Mouse (Mus musculus) urinary bladder, postnatal 14 days (tissue): ENCODE measurements around the gene Cpne1.

Source experiments
- DNase-seq: peaks from one replicate; pipeline ENCODE4 v3.0.0; 2021; ENCODE audit warnings: low spot score

The Cpne1 gene

DNA sequence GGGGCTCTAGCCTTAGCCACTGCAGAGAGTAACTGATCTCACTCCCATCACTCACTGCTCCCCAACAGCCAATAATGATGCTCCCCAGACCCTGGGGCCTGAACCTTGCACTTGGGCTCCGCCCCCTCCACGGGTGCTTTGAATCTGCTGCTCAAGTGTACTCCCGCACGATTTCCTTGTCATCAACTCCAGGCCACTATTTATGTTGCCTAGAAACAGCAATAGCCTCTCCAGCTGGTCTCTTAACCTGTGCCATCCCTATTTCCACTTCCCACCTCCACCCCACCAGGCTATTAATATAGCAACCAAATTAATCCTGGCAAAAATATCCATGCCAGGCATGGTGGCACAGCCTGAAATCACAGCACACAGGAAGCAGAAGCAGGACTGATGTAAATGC is 32.1 kb downstream of the Cpne1 start:
- DNase-seq = no peak

DNA sequence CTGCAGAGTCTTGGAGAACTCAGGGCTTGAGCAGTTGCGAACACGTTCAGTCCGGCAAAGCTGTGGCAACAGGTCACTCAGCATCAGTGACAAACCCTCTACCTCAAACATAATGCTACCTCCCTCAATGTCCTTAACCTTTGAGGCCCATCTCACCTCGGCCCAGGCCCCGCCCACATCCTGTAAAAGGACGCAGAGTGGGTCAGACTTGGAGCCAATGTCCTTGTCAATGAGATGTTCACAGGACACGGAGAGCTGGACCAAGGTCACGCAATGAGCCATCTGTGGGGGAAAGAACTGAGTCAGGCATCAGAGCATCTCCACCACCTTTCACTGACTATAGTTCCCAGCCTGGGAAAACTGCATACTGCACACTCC is 32.6 kb downstream of the Cpne1 start:
- no peak for DNase-seq

DNA sequence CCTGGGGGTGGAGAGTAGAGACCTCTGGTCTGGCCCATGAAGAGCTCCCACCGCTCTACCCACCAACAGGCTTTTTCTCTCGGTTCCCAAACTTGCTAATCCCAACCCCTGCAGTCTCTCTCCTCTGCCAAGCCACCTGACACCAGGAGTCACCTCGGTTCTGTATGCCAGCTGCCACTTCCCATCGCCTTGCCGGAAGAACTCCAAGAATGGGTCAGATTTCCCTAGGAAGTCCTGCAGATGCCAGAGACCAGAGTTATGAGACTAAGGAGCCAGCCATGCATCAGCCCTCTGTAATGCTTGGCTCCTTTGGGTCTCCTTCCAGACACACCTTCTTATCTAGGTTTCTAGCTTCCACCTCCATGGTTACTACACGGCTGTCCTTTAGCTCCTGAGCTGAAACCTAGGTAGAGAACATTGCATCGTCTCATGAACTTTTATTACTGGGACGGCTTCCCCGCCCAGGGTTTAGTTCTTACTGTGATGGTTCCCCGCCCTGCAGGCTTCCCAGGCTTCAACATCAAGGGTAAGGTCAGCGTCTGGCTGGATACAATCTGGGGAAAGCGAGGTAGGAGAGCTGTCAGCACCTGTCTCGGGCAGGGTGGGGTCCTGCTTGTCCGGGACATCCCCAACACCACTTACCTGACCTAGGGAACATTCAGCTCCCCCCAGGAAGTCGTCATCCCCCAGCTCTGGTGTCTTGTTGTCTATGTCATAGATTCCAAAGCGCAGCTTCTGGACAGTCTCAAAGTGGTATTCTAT is 33.2 kb downstream of the Cpne1 start:
- no peak for DNase-seq

- no peak for DNase-seq
Measured at GRCm38 (mm10) chr2:156077461-156077860, 34.3 kb downstream of the Cpne1 start.

DNA sequence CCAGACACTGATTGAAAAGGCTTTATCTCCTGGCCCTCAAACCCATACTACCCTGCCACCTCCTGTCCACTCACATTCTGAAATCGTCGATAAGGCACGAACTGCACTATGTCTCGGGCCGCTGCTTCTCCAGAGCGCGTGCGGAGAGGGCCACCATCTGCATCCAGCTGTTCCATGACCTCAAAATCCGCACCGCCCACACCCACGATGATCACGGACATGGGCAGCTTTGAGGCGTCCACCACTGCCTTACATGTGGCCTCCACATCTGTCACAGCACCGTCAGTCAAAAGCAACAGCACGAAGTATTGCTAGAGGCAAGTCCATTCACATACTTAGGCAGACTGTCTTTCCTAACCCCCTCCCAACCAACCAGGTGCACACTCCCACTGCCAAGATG is 38.0 kb downstream of the Cpne1 start:
- no peak for DNase-seq

GRCm38 (mm10) chr2:156071236-156071635 is 40.5 kb downstream of the Cpne1 start:
- DNase-seq = no peak

GRCm38 (mm10) chr2:156067916-156068315 is 43.8 kb downstream of the Cpne1 start:
- DNase-seq = no peak

- DNase-seq = no peak
Measured at GRCm38 (mm10) chr2:156066126-156066525, 45.6 kb downstream of the Cpne1 start.

DNA sequence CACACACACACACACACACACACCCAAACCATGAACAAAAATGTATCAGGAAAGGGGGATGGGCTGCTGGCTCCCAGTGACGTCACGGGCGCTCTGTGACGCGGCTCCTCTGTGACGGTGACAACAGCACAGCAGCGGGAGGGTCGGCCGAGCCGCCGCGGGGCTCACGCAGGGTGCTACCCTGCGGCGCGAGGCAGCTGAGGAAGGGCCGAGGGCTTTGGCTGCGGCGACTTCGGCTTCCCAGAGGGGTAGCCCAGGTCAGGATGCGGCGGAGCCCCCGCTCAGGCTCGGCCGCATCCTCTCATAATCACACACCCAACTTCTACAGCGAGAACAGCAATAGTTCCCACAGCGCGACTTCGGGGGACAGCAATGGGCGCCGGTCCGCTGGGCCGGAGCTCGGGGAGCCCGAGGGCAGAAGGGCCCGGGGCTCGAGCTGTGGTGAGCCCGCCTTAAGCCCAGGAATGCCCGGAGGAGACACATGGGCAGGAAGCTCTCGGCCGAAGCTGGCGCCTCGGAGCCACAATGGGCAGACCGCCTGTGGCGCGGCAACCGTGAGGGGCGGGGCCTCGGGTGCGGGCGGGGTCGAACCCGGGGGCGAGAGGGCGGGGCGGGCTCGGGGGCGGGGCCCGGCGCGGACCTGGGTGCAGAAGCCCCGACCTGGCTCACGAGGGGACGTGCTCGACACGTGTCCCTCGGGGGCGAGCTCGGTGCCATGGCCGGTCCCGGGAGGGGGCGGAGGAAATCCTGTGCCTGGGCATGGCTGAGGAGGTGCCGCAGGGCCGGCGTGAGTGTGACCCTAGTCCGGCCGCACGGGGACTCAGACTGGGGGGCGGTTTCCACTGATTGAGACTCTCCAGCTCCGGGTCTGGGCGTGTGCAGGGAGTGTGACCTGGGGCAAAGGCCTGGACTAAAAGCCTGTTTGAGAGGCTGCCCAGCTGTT is 46.4 kb downstream of the Cpne1 start, which contains the start of gene Spag4:
TSS of gene Spag4 (plus strand) at position 77 of the 943 bp plus-strand sequence.
- DNase-seq = peak; percentile 79

GRCm38 (mm10) chr2:156052816-156053215 is 58.9 kb downstream of the Cpne1 start, which contains the start of gene Fer1l4:
TSS of gene Fer1l4 (minus strand) at chr2:156052947.
- peak; percentile 84 for DNase-seq

DNA sequence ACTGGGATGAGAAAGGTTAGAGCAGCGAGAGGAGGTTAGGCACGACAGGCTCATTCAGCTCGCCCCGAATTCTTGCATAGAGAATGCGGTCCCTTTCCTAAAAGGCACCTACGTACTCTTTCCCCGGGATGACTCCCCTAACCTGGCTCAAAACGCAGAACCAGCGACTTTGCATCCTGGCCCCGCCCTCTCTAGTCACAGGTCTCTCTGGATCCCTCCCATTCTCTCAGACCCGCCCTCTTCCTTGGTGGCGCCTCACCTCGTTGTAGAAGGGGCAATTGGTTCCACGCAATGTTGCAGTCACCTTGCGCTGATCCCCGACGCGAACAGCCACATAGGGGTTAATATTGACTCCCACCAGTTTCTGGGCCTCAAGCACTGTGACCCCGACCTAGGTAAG is 63.8 kb downstream of the Cpne1 start:
- no peak for DNase-seq

GRCm38 (mm10) chr2:156042903-156043302 is 68.9 kb downstream of the Cpne1 start:
- no peak for DNase-seq

- DNase-seq = no peak
Measured at GRCm38 (mm10) chr2:156039390-156039789, 72.4 kb downstream of the Cpne1 start.

DNA sequence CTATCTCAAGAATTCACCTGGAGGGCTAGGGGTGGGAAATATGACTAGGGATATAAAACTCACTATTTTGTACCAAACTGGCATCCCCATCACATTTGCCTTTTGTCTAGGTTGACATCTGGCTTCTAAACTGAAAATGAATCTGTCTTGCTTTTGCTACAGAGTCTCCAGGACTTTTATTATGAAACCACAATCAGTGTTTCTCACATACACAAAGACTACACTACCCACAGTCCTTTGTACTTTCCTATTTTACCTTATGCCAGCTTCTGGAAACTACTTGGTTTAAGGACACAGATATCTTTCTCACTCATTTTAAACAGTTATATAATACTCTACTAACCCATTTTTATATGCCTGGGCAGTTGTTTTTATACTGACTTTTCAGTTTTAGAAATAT is 86.3 kb downstream of the Cpne1 start:
- no peak for DNase-seq
